Mouse (Mus musculus): ENCODE measurements at regions not wholly inside any gene's neighbourhood (a gene's known extent, or its start where the extent isn't known, plus 50 kb on each side); places are given as distances from the start of the nearest gene placed in this dataset.
A peak's percentile ranks its signal among the peaks of the same experiment; 100 is the strongest.

DNA sequence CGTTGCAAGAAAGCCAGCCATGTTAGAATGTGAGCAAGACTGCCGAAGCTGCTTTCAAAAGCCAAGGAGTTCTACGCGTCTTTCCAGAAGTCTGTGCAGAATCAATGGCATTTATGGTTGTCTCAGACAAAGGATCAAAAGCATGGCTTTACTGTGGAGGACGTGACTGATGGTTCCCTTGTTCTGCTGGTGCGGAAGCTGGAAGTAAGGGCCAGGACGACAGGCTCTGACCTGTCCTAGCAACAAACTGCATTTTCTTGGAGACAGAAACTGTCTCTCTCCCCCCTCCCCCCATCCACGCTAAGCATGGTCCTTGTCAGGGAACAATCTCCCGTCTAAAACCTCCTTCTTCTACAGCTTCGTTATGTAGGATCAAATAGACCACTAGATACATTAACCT lies 2780.3 kb upstream of the Gm7489 start:
- DNase-seq, result peak; percentile 5

DNA sequence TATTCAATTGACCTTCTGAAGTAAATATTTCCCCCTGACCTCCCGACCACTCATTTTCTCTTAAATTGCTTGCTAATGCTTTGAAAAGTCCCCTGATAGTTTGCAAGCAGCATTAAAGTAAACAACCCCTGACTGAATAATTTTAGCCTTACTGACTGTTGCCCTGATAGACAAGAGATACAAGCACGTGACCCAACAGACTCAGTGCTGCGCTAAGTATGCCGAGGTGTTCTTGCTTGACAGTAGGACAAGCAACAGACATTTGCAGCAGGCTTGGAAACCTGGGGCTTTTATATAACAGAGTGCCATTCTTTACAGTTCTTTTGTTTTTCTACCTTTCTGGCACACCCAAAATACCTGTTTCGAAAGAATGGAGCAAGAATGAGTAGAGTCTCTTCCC lies 2779.9 kb upstream of the Gm7489 start:
- no peak for DNase-seq

DNA sequence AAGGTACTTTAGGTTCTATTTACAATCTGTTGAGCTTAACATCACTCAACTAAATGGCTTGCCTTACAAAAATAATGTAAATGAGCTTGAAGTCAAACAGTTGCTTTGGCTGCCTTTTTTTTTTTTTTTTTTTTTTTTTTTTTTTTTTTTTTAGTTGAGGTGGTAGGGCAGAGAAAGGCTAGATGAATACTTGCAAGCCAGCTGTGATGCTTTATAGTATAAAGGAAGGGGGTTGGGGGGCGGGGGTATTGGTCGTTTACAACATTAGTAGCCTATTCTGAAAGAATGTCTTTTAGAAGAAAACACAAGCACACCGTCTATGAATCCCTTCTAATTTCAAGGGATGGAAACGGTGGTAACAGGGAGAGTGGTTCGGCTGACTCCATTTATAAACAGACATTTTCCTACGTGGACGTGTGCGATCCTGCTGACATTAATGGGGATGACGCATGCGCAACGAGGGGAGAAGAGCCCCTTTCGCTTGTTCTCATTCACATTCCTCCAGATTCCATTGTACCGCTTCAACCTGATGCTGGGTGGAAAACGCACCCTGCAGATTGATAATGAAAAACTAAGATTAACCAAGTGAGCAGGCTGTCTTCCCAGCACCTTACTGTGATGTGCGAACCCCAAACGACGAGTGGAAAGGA lies 2779.2 kb upstream of the Gm7489 start:
- DNase-seq, result no peak

DNA sequence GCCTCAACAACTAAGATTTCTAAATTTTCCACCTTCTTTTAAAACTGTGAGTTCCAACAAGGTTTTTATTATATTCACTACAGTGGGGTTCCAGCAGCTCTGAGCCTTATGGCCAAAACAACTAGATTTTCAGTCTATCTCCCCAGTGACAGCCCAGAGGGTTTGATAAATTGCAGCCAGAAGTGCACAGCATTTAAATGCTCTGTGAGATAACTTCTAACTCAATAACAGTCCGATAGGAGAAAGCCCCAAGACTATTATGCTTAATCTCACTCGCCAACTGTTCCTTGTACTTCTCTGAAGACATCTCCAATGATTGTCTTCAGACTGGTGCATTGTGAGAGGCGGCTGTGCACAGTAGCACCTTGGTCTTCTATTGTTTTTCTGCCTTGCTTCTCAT lies 2774.5 kb upstream of the Gm7489 start:
- no peak for DNase-seq

DNA sequence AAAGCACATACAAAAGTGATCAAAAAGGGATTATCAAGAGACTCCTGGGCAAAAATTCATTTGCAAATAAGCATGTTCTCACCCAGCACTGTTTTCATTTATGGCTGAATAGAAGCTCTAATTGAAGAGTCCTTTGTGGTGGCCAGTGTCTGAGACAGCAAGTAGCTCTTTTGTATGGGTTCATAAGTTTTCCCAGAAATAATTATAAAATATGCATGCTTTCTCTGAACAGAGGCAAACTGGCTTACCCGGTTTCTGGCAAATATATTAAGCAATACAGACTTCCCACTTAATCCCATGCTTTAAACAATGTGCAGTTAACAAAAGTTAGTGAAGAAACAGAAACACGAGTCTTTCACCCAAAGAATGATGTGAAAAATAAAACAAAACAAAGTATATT lies 2758.8 kb upstream of the Gm7489 start:
- DNase-seq, result no peak

DNA sequence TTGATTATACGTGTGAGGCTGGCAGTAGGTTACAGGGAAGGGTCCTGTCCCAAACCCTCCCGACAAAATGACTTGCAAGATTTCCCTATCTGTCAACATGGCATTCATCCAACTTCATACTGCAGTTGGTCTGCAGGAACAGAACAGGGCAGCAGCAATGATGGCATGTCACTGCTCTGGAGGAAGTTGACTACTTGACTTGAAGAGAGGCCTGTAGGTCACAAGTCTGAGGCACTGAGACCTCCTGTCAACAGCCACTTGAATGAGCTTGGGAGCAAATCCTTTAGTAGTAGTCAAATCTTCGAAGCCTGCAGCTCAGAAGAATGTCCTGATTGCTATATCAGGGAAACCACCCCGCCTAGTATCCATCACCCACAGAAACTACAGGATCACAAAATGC lies 2753.7 kb upstream of the Gm7489 start:
- no peak for DNase-seq

DNA sequence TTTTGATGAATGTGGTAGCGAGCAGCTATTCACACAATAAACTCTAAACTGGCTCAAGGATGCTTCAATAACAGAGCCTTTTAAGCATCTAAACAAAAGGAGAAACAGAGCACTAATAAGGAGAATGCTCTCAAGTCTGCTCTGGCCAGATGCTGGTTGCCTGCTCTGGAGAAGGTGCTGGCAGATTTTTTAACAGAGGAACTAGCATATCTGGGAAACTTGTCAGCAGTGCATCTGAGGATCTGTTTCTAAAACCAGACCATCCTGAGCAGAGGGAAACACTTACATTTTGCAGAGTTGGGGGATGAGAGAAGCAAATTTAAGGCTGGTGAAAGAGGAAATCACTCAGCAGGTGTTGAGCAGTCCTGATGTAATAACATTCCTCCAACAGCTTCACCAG lies 2748.6 kb upstream of the Gm7489 start:
- DNase-seq, result no peak

DNA sequence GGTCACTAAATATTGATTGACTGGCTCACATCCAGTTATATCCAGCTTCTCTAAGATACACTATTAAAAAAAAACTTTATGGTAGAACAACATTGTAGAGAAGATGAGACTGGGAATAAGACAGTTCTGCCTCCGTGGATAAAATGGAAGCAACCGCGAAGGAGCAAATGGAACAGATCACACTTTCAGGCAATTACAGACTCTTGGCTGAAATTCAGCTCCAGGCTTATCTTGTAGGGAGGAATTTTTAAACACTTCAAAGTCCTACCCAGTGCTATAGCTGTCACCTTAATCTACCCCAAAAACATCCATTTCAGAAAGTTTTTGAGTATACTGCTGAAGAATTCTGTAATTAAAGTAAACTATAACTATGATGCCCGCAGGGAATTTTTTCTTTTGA lies 2745.2 kb upstream of the Gm7489 start:
- DNase-seq, result no peak

DNA sequence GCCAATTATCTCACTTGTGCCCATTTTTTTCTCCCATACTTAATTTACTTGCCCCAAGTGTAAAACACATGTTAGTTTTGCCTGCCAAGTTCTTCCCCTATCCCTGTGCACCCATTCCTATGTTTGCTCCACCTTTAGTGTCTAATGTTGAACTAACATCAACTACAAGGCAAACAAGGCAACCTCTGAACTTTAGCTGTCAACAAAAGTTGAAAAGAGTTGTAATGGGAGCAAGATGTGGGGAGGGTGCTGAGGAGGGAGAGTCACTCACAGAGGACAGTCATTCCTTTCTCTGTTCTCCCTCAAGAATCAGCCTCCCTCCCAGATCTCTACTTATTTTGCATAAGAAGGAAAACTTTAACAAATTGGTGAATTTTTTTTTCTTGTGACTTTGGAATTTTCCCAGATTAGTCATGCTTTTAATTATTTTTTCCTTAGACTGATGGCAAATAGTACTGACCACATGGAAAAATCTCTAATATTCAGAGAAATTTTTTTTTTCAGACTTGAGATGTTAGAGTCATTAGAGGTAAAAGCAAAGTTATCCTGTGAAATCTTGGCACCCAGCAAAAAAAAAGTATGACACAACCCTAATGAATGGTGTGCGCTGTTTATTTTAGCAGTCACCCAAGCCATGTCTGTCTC lies 2710.6 kb upstream of the Gm7489 start:
- DNase-seq, result no peak

DNA sequence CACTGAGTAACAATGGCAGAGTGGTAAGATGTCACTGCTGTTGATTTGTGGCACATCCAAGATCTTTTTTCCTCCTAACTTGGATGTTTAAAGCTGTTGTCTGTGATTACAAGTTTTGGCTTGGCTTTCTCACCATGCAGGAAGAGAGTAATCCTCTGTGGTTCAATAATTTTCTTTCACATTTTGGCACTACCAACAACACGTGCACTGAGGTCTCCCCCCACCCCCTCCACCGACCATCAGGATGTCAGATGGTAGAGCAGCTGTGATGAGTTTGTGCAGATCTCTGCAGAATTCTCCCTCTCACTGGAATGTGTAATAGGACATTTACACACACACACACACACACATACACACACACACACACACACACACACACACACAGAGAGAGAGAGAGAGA lies 2708.2 kb upstream of the Gm7489 start:
- no peak for DNase-seq

DNA sequence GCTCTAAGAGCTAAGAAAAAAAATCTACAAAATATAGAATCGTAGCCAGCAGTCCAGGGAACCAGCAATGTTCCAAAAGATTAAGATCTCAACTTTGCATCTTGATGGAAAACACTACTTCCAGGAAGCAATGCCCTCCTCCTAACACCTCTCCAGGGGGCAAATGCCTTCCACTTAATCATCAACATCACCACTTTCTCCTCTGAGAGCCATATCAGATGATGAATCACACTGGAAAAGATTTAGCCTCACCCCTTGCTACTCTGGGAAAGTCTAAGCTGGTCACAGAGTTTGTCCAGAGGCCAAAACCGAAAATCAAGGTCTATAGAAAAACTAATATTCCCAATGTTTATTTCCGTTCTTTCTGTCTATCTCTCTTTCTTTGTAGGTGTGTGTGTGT lies 2695.6 kb upstream of the Gm7489 start:
- DNase-seq, result no peak

DNA sequence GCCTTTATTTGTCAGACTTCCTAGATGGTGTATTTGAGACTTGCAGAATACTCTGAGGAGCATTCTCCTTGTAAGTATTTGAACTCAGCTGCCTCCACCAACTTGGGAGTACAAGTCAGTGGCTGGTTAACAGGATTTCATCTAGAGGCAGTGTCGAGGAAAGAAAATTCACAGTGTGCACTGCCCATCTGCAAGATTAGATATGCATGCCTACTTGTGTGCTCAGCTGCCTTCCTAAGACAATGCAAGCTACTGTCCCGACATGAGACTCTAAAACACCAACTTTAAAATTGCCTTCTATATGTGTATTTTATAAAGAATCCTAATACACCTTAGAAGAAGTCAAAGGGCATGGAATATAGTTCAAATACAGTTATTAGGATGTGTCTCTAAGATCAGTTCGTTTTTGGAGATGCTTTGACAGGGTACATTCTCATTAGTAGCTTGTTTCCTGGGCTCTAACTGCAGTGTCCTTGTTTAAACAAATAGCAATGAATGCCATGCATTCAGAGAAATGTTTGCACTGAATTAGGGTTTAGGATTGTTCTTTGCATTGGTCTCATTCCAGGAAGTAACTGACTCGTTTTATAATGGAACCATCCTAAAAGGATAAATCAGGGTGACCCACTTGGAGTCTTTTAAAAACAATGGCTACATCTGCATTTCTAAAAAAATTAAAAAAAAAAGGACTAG lies 2687.1 kb upstream of the Gm7489 start:
- no peak for DNase-seq

DNA sequence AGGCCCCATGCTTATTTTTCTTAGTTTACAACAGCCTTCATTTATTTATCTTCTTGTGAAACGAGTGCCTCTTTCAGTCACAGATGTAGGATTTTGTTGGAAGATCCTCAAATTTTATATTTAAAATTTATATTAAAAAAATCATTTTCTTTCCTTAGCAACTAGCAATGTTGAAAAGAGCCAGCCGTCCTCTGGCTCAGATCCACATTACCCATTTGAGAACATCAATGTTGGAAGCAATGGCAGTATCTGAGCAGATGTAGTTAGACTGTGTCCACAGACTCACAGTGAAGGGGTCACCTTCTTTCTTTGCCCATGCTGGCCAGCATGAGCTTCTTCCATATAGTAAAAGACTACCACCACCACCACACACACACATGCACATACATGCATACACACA lies 2681.4 kb upstream of the Gm7489 start:
- no peak for DNase-seq

DNA sequence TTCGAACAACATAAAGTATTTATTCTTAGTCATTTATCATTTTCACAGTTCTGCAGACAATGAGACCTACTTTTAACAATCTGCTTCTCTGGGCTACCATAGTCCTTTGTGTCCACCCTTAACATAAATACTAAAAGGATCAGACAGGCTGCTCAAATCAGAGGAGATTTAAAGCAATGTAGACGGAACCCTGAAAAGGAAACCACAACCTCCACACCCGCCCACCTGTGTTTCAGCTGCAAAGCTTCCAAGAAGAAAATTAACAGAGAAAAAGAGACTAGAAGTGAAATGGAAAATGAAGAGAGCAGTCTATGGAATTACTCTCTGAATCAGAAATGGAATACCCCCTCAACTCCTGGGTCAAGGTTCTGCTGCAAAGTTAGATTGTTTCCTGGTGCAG lies 2678.7 kb upstream of the Gm7489 start:
- DNase-seq, result no peak

DNA sequence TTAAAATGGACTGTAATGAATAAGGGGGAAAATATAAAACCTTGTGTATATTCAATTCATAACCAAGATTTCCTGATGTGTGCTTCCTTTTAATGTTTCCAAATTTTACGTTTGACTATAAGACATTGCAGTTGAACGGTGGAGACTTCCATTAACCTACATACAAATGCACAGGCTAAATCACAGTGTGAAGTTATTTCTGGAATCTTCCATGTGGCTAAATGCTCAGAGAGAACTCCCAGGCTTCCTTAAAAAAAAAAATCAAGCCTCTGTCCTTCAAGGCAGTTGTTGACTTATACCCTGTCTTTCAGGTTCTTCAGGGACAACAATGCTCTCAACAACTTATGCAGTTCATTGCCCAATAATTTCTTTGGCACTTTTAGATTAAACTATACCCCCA lies 2677.9 kb upstream of the Gm7489 start:
- DNase-seq, result no peak

DNA sequence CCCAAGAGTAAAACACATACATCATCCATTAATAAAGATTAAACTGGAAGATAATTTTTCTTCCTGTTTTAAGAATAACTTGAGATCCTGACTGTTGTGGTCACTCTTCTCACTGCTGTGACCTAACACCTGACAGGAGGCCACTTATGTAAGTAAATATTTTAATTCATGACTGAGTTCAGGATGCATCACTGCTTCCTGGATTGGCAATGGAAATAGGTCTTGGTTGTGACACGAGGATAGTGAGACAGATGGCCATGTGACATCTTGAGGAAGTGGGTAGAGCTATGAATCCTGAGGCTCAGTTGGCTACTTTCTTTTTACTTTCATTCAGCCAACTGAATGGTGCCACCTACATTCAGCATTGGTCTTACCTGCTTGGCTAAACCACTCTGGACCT lies 2649.8 kb upstream of the Gm7489 start:
- no peak for DNase-seq

DNA sequence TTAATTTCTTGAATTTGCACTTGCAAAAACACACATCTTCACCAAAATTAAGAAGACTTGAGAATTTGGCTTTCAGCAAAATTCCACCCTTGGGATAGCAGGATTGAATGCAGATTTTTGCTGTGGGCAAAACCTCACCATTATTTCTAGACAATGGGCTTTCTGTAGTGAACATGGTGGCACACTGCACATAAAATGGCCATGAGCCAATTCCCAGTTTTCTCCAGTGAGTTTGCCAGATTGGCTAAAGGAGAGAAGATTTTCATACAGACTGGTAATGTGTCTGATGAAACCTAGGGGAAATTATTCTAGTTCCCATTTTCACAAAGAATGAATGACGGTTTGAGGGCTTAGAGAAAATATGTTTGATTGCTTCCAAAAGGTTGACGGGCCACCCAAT lies 2640.1 kb upstream of the Gm7489 start:
- no peak for DNase-seq

DNA sequence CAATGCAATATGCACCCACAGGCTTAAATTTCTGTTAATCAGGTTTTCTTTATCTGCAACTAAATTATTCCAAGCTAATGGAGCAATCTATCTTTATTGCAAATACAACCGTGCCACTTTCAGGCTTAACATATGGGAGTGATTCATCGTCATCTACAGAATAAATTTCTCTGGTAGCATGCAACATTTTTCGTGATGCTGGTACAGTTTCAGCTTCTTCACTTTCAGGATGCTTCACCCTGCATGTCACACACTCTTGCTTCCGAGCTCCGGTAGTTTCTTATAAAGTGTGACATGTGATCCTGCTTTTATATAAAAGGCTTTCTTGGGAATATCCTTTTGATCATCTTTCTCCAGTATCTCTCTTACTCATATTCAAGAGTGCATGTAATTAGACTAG lies 2637.4 kb upstream of the Gm7489 start:
- DNase-seq, result no peak

DNA sequence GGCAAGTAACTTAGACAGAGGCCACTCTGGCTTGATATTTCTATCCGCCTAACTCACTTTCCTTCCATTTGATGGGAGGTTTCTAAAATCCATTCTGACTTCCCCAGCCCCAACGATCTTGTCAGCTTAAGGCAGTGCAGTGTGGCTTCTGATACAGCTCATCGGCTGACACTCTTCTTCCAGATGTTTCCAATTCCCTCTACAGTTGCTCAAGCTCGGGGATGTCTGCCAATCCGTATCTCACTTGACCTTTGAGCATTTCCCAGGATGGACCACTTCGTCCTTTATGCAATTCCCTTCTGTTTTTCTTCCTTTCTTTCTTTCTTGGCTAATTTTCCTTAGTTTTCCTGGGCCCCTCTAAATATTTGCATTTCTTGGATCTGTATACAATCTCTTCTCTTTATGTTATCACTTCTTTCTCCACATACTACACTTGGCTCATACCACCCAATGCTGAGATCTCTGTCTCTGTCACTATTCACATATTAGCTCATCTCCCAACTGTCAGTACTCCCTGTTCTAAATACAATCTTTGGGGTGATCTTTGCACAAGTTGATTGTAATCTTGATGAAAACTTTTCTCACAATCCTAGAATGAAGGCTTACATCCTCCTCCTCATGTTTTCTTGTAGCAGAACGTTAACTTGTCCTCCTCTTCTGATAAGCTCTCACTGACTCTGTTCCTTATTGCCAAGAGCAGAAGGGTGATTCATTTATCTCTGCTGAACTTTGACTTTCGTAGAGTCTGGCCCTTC lies 2636.5 kb upstream of the Gm7489 start:
- peak; percentile 6 for DNase-seq

DNA sequence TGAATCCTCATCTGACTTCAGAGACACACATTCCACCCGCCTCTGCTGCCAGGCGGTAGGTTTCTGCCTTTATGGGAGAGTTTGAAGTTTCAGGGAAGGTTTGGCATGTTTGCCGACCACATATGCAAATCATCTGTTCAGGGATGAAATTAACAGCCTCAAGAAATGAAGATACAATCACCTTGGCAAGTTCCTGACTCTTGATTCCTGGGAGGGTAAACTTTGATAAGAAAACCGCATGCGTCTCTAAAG lies 2636.0 kb upstream of the Gm7489 start:
- DNase-seq, result no peak

DNA sequence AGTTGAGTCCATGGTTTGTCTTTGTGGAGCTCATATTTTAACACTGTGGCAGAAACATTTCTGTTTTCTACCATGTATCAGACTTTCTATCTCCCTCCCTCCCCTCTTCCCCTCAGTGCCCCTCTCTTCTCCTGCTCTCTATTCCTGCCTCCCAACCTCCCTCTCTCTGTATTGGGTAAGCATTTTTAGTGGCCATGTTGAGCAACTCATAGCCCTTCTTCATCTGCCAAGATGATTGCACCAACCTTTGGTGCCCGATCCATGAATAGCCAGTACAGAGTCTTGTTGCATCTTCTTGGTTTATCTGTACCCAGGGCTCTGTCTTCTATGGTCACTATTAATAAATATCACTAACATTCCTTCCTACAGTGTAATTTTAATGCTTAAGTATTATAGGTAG lies 2630.6 kb upstream of the Gm7489 start:
- DNase-seq, result no peak

DNA sequence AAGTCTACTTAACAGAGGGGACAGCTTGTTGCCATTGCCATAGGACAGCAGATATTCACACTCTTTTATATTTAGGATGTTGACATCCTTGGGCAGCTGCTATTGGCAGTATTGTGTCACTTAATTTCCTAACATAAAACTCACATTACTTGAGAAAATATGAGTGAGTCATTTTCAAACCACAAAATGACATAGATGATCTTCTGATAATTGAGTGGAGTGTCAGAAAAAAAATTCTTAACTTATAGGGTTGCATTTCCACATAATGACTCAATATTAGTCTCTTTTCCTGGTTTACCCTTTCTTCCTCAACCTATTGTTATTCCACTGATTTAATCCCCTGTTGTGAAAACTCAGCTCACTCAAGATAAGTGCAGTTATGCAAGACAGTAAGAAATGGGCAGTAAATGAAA lies 2629.5 kb upstream of the Gm7489 start:
- no peak for DNase-seq

DNA sequence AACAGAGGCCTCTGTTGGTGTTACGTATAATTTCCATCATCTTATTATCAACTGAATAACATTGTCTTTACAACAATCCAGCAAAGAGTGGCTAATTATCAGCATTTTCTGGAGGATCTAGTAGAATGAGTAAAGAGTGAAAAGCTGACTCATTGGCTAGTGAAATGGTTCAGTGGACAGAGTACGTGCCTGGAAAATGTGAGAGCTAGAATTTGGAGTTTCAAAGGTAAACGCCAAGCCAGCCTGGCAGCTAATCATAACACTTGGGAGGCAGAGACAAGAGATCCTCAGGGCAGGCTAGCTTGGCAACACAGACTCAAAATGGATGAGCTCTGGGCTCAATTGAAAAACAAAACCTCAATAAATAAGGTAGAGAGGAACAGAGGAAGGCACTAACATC lies 2628.0 kb upstream of the Gm7489 start:
- no peak for DNase-seq
